Mouse (Mus musculus) kidney, adult 11 months (tissue): ENCODE measurements at regions not wholly inside any gene's neighbourhood (a gene's known extent, or its start where the extent isn't known, plus 50 kb on each side); places are given as distances from the start of the nearest gene placed in this dataset.
"Not testable (repeated sequence)": the region's sequence is repeated elsewhere in the genome, so short reads cannot be mapped to it uniquely, and the experiment has no call there.

Experiments
- DNase-seq: peaks from one replicate; pipeline ENCODE4 v3.0.0; 2022

DNA sequence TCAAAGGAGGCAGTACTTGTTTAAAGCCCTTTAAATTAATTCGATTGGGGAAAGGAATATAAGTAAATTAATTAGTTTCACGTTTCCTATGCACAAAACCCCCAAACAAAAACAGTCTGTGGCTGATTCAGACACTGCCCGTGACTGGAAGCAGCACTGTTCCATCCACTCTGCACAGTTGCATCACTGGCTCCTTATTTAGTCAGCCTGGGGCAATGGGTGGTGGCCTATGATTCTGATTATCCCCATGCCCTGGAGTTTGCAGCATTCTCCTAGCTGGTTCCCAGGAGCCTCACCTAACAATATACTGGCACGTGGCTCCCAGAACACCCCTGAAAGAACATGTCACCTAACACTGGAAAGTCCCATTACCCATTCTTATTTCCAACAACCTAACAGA lies 99.6 kb upstream of the Fam78b start:
- DNase-seq, result no peak

DNA sequence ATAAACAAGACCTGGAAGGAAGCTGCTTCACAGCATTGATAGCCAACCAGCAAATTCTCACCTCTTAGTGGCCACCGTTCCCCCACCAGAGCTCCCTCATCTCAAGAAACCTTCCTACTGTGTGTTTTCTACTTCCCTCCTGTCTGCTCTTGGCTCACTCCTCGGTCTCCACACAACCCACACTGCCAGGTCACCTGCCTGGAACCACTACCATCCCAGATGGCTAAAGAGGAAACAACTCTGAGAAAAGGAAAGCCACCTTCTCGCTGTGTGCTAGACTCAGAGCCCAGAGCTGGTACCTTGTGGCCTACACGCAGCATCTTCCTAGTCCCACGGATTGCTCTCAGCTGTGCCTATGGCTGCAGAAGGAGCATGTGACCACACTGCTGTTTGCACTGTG lies 97.8 kb upstream of the Fam78b start:
- DNase-seq, result no peak

DNA sequence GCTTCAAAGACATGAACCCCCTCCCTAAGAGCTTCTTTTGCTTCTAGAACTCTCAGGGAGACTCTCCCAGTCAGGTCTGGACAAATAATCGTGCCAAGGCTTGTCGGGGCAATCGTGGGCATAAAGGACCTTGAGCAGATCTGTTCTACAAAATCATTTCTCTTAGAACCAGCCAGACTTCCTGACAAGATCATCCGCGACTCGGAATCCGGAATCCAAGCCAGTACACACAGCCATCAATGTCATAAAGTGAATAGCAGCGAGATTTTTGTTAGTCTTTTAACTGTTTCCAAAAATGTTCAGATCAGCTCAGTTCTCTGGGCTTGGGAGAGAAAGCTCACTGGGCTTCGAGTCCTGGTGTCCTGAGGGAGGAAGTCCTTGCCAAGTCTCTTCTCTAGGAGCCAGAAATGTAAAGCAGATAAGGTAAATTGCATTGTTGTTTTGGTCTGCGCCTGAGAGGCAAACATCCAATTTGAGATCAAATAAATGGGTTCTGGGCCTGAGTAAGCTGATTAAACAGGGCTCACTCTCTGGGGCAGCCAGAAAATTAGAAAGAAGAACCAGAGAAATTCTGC lies 92.9 kb upstream of the Fam78b start:
- no peak for DNase-seq

DNA sequence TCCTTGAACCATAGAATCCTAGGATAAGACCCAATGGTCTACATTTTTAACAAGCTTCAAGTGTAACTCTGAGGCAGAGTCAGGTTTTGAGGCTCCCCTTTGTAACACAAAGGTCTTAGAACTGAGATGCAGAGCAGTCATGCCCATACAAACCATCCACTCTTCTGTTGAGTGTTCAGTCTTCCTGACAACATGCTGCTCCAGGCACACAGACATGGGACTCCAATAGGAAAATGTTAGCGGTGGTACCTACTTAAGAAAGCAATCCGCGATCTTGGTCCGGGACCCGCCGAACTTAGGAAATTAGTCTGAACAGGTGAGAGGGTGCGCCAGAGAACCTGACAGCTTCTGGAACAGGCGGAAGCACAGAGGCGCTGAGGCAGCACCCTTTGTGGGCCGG lies 89.0 kb upstream of the Fam78b start:
- DNase-seq, result not testable (repeated sequence)

DNA sequence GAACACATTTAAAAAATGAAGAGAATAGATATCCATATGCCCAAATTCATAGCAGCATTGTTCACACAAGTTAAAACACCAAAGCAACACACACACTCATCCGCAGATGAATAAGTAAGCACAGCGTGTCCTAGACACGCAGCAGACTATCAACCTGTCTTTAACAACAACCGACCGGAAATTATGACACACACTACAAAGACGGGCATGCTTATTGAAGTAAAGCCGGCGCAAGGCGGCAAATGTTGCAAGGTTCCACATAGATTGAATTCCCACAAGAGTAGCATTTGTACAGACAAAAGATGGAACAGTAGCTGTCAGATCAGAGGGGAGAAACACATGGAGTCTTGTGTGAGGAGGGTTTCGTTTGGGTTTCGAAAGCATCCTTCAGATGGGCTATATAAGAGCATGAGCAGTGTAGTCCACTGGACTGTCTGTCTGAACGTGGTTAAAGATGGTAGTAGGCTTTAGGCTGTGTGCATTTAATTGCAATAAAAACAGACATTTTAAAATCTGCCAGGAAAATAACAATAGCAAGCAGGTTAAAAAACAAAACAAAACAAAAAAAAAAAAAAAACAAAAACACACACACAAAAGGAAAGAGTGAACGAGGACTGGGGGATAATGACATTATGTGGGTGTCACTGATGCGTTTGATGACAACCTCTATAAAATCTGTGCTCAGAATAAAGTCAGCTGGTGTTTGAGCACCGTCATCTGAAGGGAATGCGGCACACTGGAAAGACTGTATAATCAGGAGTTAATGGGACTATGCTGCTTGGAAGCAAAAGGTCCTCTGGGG lies 78.1 kb upstream of the Fam78b start:
- no peak for DNase-seq

DNA sequence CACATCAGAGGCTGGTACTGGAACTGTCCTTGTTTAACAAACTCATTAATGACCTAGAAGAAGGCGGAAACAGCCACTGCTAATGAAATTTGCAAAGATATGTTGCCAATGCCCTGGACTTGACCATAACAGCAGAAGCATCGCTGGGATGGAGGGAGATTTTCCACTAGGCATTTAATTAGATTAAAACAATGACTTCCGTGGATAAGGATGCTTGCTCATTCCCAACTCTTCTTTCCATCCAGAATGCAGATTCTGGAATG lies 77.6 kb upstream of the Fam78b start:
- no peak for DNase-seq

DNA sequence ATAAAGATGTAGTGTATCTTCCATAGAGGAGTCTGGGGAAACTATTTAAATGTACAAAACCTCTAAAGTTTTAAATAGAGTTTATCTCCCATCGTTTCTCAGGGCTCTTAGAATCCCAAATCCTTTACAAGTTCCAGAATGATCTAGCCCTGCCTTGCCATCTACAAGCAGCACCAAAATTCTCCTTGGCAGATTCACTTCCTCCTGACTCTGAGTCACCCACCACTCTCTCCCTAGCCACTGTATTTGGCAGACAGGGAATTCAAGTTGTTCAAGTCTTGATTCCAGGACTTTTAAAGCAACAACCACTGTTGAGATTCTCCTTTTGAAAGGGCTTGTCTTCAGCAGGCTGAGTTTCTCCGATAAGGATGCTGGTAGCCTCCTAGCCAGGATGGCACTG lies 77.1 kb upstream of the Fam78b start:
- DNase-seq, result no peak

DNA sequence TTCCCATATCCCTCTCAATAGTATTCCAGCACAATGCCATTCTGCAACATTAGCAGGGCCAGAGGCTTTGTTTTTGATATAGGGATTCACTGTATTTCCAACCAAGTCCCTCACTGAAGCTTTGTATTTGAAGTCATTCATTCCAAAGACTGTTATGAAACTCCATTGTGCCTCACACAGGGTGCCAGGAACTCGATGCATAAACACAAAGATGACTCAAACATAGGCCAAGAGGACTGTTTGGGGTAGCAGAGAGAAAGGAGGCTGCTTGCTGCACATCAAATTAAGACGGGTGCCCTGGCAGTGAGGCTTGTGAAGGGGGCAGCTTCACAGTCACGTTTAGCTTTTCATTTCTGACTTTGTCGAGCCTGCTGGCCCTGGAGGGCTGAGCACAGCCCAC lies 75.1 kb upstream of the Fam78b start:
- no peak for DNase-seq

DNA sequence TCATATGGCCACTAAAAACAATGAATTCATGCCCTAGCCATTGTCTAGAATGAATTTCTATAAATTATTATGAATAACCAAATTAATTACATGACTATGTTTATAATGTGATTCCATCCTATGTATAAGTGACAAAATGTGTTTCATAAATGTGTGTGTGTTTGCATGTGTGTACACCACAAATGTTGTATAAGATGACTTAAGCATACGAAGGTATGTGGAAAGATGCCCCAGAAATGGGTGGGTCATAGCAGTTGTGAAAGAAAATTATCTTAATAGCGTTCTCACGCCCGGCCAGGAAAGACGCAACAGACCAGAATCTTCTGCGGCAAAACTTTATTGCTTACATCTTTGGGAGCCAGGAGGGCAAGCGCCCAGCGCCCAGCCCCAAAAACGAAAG lies 61.5 kb upstream of the Fam78b start:
- DNase-seq, result not testable (repeated sequence)

DNA sequence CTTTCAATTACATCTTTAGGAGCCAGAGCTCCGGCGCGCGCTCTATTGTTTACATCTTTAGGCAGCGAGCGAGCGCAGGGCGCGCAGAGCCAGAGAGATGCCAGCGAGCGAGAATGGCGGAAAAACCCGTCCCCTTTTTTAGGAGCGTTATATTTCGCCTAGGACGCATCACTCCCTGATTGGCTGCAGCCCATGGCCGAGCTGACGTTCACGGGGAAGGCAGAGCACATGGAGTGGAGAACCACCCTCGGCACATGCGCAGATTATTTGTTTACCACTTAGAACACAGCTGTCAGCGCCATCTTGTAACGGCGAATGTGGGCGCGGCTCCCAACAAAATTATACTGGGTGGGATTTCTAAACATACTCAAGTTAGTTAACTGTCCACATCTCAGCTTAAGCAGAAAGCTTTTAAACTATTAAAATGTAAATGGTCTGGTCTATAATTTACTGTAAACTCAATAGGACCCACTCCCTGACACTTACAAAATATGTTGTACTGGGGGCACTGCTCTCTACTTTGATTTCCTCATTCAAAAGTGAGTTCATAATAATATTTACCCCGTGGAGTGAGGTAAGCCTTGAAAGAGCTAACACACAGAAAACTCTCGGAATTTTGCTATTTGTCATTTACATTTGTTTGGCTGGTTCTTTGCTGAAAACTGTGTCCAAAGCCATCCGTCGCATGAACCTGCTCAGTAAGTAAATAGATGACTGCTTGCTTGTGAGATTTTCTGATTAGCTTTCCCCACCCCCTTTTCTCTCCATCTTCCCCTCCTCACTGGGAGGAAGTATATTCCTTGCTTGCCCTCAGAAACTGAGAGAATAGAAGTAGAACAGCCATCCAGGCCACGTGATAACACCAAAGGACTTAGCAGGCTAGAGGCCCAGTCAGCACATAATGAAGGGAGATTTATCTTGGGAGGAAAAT lies 60.8 kb upstream of the Fam78b start:
- not testable (repeated sequence) for DNase-seq

DNA sequence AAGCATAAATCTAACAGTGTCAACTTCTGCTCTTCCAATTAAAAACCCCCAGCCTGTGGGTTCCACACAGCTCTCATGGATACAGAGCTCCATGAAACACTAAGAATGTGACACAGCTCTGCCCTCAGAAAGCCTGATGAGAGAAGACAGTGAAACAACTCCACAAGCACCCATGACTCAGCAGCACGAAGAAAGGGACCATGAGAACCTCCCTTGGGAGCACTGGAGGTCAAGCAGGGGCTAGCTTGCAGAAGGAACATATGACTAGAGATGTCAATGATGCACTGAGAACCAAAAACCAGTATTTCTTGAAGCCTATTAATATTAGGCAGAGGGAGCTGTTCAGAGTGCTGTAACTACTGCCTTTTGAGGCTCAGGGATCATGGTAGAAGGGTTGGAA lies 59.0 kb upstream of the Fam78b start:
- no peak for DNase-seq

DNA sequence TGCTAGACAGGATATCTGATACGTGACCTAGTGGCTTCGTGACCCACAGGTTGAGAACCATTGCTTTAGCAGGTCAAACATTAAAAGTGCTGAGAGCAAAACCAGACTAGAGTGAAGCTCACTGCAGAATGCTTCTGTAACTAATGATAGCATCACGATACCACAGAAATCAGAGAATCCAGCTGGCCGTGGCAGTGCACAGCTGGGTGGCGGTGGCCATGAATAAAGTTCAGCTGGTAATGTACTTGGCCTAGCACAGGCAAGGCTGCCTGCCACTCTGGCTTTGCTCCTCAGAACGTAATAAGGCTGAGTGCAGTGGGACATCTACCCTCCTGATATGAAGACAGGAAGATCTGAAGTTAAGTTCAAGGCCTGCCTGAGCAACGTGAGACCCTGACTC lies 56.7 kb upstream of the Fam78b start:
- DNase-seq, result no peak

DNA sequence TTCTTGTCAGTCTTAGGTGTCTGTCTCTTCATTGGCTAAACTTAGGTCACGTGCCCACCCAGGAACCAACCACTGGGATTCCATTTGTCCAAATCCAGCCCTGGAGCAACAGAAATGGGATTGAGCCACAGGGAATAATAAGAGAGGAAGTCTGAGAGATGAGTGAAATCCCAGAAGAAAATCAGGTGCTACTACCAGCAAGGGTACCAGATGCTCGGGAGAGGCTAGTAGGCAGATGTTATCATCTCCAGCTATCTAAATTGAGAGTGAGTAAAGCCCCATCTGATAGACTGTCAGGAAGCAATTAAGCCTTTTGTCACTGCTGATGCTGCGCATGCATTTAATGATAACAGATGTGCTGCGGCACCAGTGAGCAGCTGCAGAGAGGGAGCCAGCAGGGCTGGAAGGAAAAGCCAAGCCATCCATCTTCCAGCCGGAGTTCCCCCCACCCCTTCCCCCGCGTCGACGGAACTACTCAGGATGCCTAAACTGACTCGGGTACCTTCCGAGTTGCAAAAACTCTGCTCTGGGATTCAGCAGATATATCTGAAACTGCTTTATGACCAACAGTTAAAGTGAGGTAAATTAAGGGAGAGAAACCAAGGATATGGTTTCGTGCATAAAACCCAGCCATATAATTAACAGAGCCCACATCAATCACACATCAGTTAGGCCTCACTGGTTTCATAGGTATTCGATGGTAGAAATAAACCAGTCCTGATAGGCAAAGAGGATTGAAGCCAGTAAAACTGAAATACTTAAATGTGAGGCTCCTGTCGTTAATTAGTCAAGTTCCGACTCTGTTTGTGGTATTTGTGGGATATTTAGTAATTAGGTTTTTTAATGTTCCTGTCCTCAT lies 53.1 kb upstream of the Fam78b start:
- no peak for DNase-seq
